Mouse (Mus musculus) liver, embryonic 14.5 days (tissue): ENCODE data around the gene Luzp2.

Experiments
- CTCF ChIP-seq: IDR thresholded peaks from 2 replicates; pipeline ENCODE4 v1.5.1; 2016; ENCODE audit warnings: antibody characterized with exemption, low read depth, control low read depth
- EP300 ChIP-seq: IDR thresholded peaks from 2 replicates; pipeline ENCODE4 v1.6.1; 2016; ENCODE audit warnings: antibody characterized with exemption, low read depth

GRCm38 (mm10) chr7:54818606-54819005, 16.7 kb upstream of the Luzp2 start:
- no peak for TF ChIP-seq CTCF
- no peak for TF ChIP-seq EP300
